Comparison of ENCODE assay signal across 14 mouse cellular contexts in the genomic region with DNA sequence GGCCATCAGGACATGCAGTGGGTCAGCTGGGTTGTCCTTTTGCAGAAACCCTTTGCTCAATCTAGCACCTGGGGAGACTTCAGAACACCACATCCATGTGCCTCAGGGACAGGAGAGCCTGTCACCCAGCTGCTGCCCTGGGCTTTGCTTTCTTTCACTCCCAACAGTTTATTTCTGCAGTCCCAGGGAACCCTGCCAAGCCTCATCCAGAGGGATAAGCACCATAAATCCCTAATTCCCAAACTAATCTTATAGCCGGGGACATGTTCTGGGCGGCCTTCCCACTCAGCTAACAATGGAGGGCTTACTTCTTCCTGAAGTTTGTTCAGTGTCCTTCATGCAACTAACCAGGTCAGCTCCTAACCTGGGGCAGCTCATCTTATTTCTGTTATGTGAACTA.
DNase-seq lines count a peak whose midpoint lies in the region; ATAC-seq lines count a peak whose summit lies in the region.
"Had no signal": no experiment of that assay in that cellular context is flagged by ENCODE, and none has a peak within 500 bp of the region (broad histone marks: within the 10 kb centered on the region; RNA-seq: fewer than 3 reads in every experiment).

No protein-coding gene starts in this region.

- no peak overlapping the region for H3K9ac ChIP-seq in heart, embryonic 16.5 days (ENCODE audit: low read length)
- no peak overlapping the region for H3K9ac ChIP-seq in stomach, embryonic 15.5 days
- H3K9ac ChIP-seq: liver, embryonic 15.5 days; midbrain, embryonic 15.5 days had no signal

- H3K27ac ChIP-seq in heart, embryonic 16.5 days (ENCODE audit: low read length), result peak overlapping the region; percentile 43; the same call in 1 of the 2 replicates
- peak overlapping the region; percentile 80 for H3K27ac ChIP-seq in stomach, embryonic 15.5 days
- H3K27ac ChIP-seq: liver, embryonic 15.5 days; midbrain, embryonic 15.5 days had no signal

- no peaks in the 10 kb centered on the region for H3K9me3 ChIP-seq in heart, embryonic 16.5 days (replicated peaks; ENCODE audit: control insufficient read depth, low read length)
- H3K9me3 ChIP-seq in stomach, embryonic 15.5 days, result no peaks in the 10 kb centered on the region
- H3K9me3 ChIP-seq: liver, embryonic 15.5 days; midbrain, embryonic 15.5 days had no signal

- H3K36me3 ChIP-seq in heart, embryonic 16.5 days (ENCODE audit: control insufficient read depth, insufficient read depth), result no peaks in the 10 kb centered on the region
- no peaks in the 10 kb centered on the region for H3K36me3 ChIP-seq in stomach, embryonic 15.5 days
- H3K36me3 ChIP-seq: liver, embryonic 15.5 days; midbrain, embryonic 15.5 days had no signal

- no peak overlapping the region for H3K4me3 ChIP-seq in heart, embryonic 16.5 days (ENCODE audit: low read length)
- H3K4me3 ChIP-seq in stomach, embryonic 15.5 days (replicated peaks), result no peak overlapping the region
- H3K4me3 ChIP-seq: erythroblast, embryonic 14.5 days; liver, embryonic 15.5 days; midbrain, embryonic 15.5 days had no signal

- DNase-seq in heart, adult 8-10 months (ENCODE audit: low spot score), result no peak
- DNase-seq in kidney, postnatal 4 days, result peak; percentile 82 to 87
- no peak for DNase-seq in kidney, adult 9 months
- DNase-seq in testis, postnatal 10 days (ENCODE audit: low spot score), result peak; percentile 56
- DNase-seq in testis, postnatal 14 days (ENCODE audit: low spot score), result no peak
- DNase-seq: adrenal gland, adult 8-10 months; right cerebral cortex, postnatal 4 days had no signal

- 0 out of 2 replicates have a peak, but pooled peaks have one; percentile 16 for ATAC-seq in heart, embryonic 16.5 days (replicated peaks; ENCODE audit: extremely low read depth, insufficient read depth, low FRiP score)
- peak; percentile 55; the same call in 1 of the 2 replicates for ATAC-seq in stomach, embryonic 15.5 days (ENCODE audit: insufficient read depth, low FRiP score, low read depth)
- no peak for ATAC-seq in erythroblast, adult 5-6 weeks (replicated peaks; ENCODE audit: low FRiP score, poor library complexity, severe bottlenecking)
- ATAC-seq: midbrain, embryonic 15.5 days had no signal

- WGBS in heart, embryonic 16.5 days, result 31% methylated on average over 2 of the region's 2 CpGs
- WGBS in stomach, embryonic 15.5 days, result 27% methylated on average over 2 of the region's 2 CpGs

- H3K4me1 ChIP-seq in heart, embryonic 16.5 days (ENCODE audit: control insufficient read depth, insufficient read depth, low read length), result peaks cover 13% of the 10 kb centered on the region
- peaks cover 18% of the 10 kb centered on the region; the same call in 1 of the 2 replicates for H3K4me1 ChIP-seq in stomach, embryonic 15.5 days
- H3K4me1 ChIP-seq: liver, embryonic 15.5 days; midbrain, embryonic 15.5 days had no signal

- no peaks in the 10 kb centered on the region for H3K27me3 ChIP-seq in heart, embryonic 16.5 days (ENCODE audit: control insufficient read depth, insufficient read depth, low read length)
- no peaks in the 10 kb centered on the region for H3K27me3 ChIP-seq in stomach, embryonic 15.5 days (replicated peaks)
- H3K27me3 ChIP-seq: CH12.LX; liver, embryonic 15.5 days; midbrain, embryonic 15.5 days had no signal

- H3K4me2 ChIP-seq in heart, embryonic 16.5 days (ENCODE audit: low read depth, low read length), result no peak overlapping the region
- H3K4me2 ChIP-seq in stomach, embryonic 15.5 days, result no peak overlapping the region
- H3K4me2 ChIP-seq: liver, embryonic 15.5 days; midbrain, embryonic 15.5 days had no signal

Comparison
In these comparisons a context has a peak if more than half of its experiments do, and no peak if none do; other contexts are left out.
1. DNase-seq: peak in kidney, postnatal 4 days (2 of 2) and testis, postnatal 10 days (single experiment); none in heart, adult 8-10 months (single experiment), kidney, adult 9 months (single experiment) and testis, postnatal 14 days (single experiment).